Mouse (Mus musculus): ENCODE measurements around the gene Kcnmb3. TPM values are rescaled to one million over a fixed set of nuclear protein-coding genes. Genes with fewer than 3 reads are reported as not detected.
"Not testable (repeated sequence)": the region's sequence is repeated elsewhere in the genome, so short reads cannot be mapped to it uniquely, and the experiment has no call there.

Gene Kcnmb3
- polyA plus RNA-seq, 2 experiments, result not detected

DNA sequence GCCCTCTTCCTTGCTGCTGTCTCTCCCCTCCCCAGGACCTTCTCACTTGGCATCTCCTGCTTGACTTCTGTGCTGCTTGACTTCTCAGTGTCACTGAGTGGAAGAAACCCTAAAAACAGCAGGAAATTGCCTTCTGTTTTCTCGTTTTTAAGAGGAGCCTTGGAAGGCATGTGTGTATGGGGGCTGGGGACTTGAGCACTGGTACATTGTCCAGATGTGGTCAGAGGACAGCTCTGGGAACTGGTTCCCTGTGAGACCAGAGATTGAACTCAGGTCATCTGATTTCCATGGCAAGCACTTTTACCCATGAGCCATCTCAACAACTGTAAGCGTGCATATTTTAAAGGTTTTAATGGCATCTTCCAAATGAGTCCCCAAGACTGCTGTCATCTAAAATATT lies 58.0 kb downstream of the Kcnmb3 start:
- no peak for DNase-seq (ENCODE audit: low read depth in 3 of 3, low spot score in 3 of 3)
- TF ChIP-seq CTCF (IDR thresholded peaks at IDR 0.05; ENCODE audit: low read depth) (no peak), EP300 (IDR thresholded peaks at IDR 0.05; ENCODE audit: low read depth) (no peak)

DNA sequence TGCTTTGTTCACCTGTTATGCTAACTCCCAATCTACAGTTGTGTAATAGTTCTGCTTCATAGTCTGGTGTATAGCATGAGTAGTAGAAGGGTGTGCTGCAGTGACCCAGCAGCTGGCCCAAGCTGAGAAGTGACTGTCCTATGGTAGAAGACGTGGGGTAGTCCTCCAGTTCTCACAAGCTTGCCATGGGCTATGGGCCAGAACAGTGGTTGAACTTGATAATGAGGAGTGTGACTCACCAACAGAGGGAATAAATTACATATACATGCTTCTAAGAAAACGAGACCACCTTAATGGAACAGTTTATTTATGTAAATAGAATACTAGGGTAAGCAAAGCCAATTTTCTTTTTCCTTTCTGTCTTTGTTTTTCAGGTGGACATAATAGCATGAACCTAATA lies 61.6 kb downstream of the Kcnmb3 start:
- Histone ChIP-seq H3K27ac (no peak overlapping the region), H3K4me3 (ENCODE audit: insufficient read depth in 1 of 2, low read depth in 2 of 2, low read length in 2 of 2) (no peak overlapping the region), H3K27me3 (ENCODE audit: control insufficient read depth, insufficient read depth, low read length) (no peaks in the 10 kb centered on the region), H3K36me3 (replicated peaks; ENCODE audit: control insufficient read depth, insufficient read depth, low read depth) (no peaks in the 10 kb centered on the region), H3K4me1 (replicated peaks; ENCODE audit: control insufficient read depth in 2 of 2, insufficient read depth in 2 of 2, low read length in 1 of 2) (no peaks in the 10 kb centered on the region), H3K4me2 (ENCODE audit: low read depth) (no peak overlapping the region), H3K9me3 (ENCODE audit: control insufficient read depth, low read length) (no peaks in the 10 kb centered on the region), H3K9ac (replicated peaks) (no peak overlapping the region)
- WGBS (ENCODE audit: insufficient replicate concordance), result 52% methylated on average over 2 of the region's 2 CpGs
- ATAC-seq (ENCODE audit: insufficient read depth), result no peak
- TF ChIP-seq CTCF (IDR thresholded peaks at IDR 0.05; ENCODE audit: low read depth) (no peak), EP300 (IDR thresholded peaks at IDR 0.05; ENCODE audit: low read depth) (no peak)
- DNase-seq (ENCODE audit: low read depth in 3 of 3, low spot score in 3 of 3), result no peak

More for the DNA sequence above, 58.0 kb downstream of the Kcnmb3 start:
- Histone ChIP-seq H3K9me3 (ENCODE audit: control insufficient read depth, low read length) (no peaks in the 10 kb centered on the region), H3K9ac (replicated peaks) (no peak overlapping the region), H3K4me1 (replicated peaks; ENCODE audit: control insufficient read depth in 2 of 2, insufficient read depth in 2 of 2, low read length in 1 of 2) (no peaks in the 10 kb centered on the region), H3K4me3 (ENCODE audit: insufficient read depth in 1 of 2, low read depth in 2 of 2, low read length in 2 of 2) (no peak overlapping the region), H3K27ac (no peak overlapping the region), H3K36me3 (replicated peaks; ENCODE audit: control insufficient read depth, insufficient read depth, low read depth) (peaks cover 15% of the 10 kb centered on the region), H3K27me3 (ENCODE audit: control insufficient read depth, insufficient read depth, low read length) (no peaks in the 10 kb centered on the region), H3K4me2 (ENCODE audit: low read depth) (no peak overlapping the region)
- ATAC-seq (ENCODE audit: insufficient read depth), result no peak
- 56% methylated on average over 2 of the region's 2 CpGs for WGBS (ENCODE audit: insufficient replicate concordance)

DNA sequence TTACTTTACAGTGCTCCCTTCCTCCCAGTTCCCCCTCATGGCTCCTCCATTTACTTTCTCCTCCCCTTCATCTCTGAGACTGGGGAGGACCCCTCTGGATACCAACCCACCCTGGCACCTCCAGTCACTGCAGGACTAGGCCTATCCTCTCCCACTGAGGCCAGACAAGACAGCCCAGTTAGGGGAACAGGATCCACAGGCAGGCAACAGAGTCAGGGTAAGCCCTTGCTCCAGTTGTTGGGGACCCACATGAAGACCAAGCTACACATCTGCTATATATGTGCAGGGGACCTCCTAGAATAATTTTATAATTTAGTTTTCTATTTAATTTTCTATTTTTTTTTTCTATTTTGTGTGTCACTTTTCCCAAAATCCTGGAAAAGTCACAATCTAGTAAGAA lies 62.7 kb downstream of the Kcnmb3 start:
- not testable (repeated sequence) for H3K27ac ChIP-seq; H3K4me1 ChIP-seq (replicated peaks; ENCODE audit: control insufficient read depth in 2 of 2, insufficient read depth in 2 of 2, low read length in 1 of 2); ATAC-seq (ENCODE audit: insufficient read depth); H3K27me3 ChIP-seq (ENCODE audit: control insufficient read depth, insufficient read depth, low read length); DNase-seq (ENCODE audit: low read depth in 3 of 3, low spot score in 3 of 3); H3K4me2 ChIP-seq (ENCODE audit: low read depth); H3K9me3 ChIP-seq (ENCODE audit: control insufficient read depth, low read length); H3K9ac ChIP-seq (replicated peaks); H3K36me3 ChIP-seq (replicated peaks; ENCODE audit: control insufficient read depth, insufficient read depth, low read depth); H3K4me3 ChIP-seq (ENCODE audit: insufficient read depth in 1 of 2, low read depth in 2 of 2, low read length in 2 of 2)

DNA sequence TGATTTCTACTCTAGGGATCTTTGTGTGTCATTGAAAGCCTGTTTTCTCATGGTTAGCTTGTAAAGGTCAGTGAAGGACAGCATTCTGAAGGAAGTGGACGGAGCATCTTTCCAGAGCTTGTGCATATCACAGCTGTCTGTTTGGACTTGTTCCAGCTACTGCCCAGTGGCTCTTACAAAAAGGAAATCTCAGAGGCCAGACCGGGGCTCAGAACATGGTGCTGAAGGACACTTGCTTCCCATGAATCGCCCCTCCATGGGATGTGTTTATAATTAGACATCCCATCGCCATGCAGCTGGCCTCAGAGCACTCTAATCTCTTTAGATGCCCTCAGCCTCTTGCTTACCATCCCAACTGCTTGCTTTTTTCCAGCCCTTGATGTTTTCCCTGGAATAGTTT lies 63.1 kb downstream of the Kcnmb3 start:
- WGBS (ENCODE audit: insufficient replicate concordance), result 79% methylated on average over 4 of the region's 4 CpGs

DNA sequence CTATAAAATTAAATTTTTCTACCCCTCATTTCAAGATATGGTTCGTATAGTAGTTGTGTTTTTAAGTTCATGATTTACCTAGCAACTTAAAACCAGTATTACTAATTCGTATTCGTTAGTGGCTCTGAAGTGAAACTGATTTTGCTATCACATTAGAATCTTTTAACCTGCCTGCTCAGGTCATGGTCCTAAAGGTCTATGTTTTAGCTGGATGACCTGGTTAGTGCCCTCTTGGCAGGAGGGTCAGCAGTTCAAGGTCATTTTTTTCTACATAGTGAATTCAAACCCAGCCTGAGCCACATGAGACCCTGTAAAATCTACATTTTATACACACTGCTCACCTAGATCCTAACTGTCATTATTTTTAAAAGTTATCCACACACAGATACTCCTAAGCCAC lies 63.7 kb downstream of the Kcnmb3 start:
- Histone ChIP-seq H3K4me1 (replicated peaks; ENCODE audit: control insufficient read depth in 2 of 2, insufficient read depth in 2 of 2, low read length in 1 of 2) (no peaks in the 10 kb centered on the region), H3K4me2 (ENCODE audit: low read depth) (no peak overlapping the region), H3K36me3 (replicated peaks; ENCODE audit: control insufficient read depth, insufficient read depth, low read depth) (no peaks in the 10 kb centered on the region), H3K9ac (replicated peaks) (no peak overlapping the region), H3K27me3 (ENCODE audit: control insufficient read depth, insufficient read depth, low read length) (no peaks in the 10 kb centered on the region), H3K9me3 (ENCODE audit: control insufficient read depth, low read length) (no peaks in the 10 kb centered on the region), H3K27ac (no peak overlapping the region), H3K4me3 (ENCODE audit: insufficient read depth in 1 of 2, low read depth in 2 of 2, low read length in 2 of 2) (no peak overlapping the region)
- no peak for ATAC-seq (ENCODE audit: insufficient read depth)
- no peak for DNase-seq (ENCODE audit: low read depth in 3 of 3, low spot score in 3 of 3)
- 67% methylated on average over 3 of the region's 3 CpGs for WGBS (ENCODE audit: insufficient replicate concordance)
- no peak for TF ChIP-seq EP300 (IDR thresholded peaks at IDR 0.05; ENCODE audit: low read depth)
- TF ChIP-seq CTCF (IDR thresholded peaks at IDR 0.05; ENCODE audit: low read depth), result no peak

More for the DNA sequence above, 63.1 kb downstream of the Kcnmb3 start:
- no peaks in the 10 kb centered on the region for H3K4me1 ChIP-seq (replicated peaks; ENCODE audit: control insufficient read depth in 2 of 2, insufficient read depth in 2 of 2, low read length in 1 of 2)
- H3K27me3 ChIP-seq (ENCODE audit: control insufficient read depth, insufficient read depth, low read length), result no peaks in the 10 kb centered on the region
- no peaks in the 10 kb centered on the region for H3K9me3 ChIP-seq (ENCODE audit: control insufficient read depth, low read length)
- DNase-seq (ENCODE audit: low read depth in 3 of 3, low spot score in 3 of 3) (no peak), ATAC-seq (ENCODE audit: insufficient read depth) (no peak)
- H3K27ac ChIP-seq, result no peak overlapping the region
- no peak overlapping the region for H3K4me3 ChIP-seq (ENCODE audit: insufficient read depth in 1 of 2, low read depth in 2 of 2, low read length in 2 of 2)
- H3K36me3 ChIP-seq (replicated peaks; ENCODE audit: control insufficient read depth, insufficient read depth, low read depth), result no peaks in the 10 kb centered on the region
- no peak overlapping the region for H3K4me2 ChIP-seq (ENCODE audit: low read depth)
- no peak overlapping the region for H3K9ac ChIP-seq (replicated peaks)
- no peak for TF ChIP-seq CTCF (IDR thresholded peaks at IDR 0.05; ENCODE audit: low read depth)
- no peak for TF ChIP-seq EP300 (IDR thresholded peaks at IDR 0.05; ENCODE audit: low read depth)

DNA sequence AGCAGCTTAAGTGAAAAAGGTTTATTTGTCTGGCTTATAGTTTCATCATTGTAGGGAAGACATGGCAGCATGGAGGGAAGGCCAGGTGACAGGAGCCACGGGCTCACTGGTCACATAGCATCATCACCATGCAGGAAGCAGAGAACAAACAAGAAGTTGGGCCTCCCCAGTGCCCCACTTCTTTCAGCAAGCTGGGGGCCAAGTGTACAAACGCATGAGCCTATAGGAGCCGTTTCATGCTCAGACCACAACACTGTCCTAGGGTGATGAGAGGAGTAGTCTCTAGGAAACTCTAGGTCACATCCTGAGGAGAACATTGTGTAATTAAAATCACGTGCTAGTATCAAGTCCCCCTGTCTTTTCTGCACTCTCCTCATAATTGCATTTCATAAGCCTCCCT lies 64.3 kb downstream of the Kcnmb3 start:
- no peaks in the 10 kb centered on the region for H3K4me1 ChIP-seq (replicated peaks; ENCODE audit: control insufficient read depth in 2 of 2, insufficient read depth in 2 of 2, low read length in 1 of 2)

More for the DNA sequence above, 64.3 kb downstream of the Kcnmb3 start:
- no peak overlapping the region for H3K4me3 ChIP-seq (ENCODE audit: insufficient read depth in 1 of 2, low read depth in 2 of 2, low read length in 2 of 2)
- H3K4me2 ChIP-seq (ENCODE audit: low read depth), result no peak overlapping the region
- DNase-seq (ENCODE audit: low read depth in 3 of 3, low spot score in 3 of 3) (no peak), ATAC-seq (ENCODE audit: insufficient read depth) (no peak)
- no peak overlapping the region for H3K9ac ChIP-seq (replicated peaks)
- no peaks in the 10 kb centered on the region for H3K36me3 ChIP-seq (replicated peaks; ENCODE audit: control insufficient read depth, insufficient read depth, low read depth)
- no peaks in the 10 kb centered on the region for H3K27me3 ChIP-seq (ENCODE audit: control insufficient read depth, insufficient read depth, low read length)
- WGBS (ENCODE audit: insufficient replicate concordance), result 67% methylated on average over 4 of the region's 4 CpGs
- no peaks in the 10 kb centered on the region for H3K9me3 ChIP-seq (ENCODE audit: control insufficient read depth, low read length)
- TF ChIP-seq CTCF (IDR thresholded peaks at IDR 0.05; ENCODE audit: low read depth) (no peak), EP300 (IDR thresholded peaks at IDR 0.05; ENCODE audit: low read depth) (no peak)
- H3K27ac ChIP-seq, result no peak overlapping the region

Other genes with a start within 250 kb of the Kcnmb3 start
- gene Zmat3, start 126.2 kb downstream of the Kcnmb3 start, polyA plus RNA-seq (2012; rRNA removed), result 0.62 and 0.74 TPM in 2 replicates
- gene Zmat3, start 126.2 kb downstream of the Kcnmb3 start, polyA plus RNA-seq (2014; fragmentation: Nextera tagmentation; extraction: Ambion mirVana), result 0.42 and 0.43 TPM in 2 replicates
- 3.2 and 4.2 TPM in 2 replicates for gene Pik3ca, start 94.6 kb downstream of the Kcnmb3 start, polyA plus RNA-seq (2012; rRNA removed)
- 3.5 and 6.1 TPM in 2 replicates for gene Pik3ca, start 94.6 kb downstream of the Kcnmb3 start, polyA plus RNA-seq (2014; fragmentation: Nextera tagmentation; extraction: Ambion mirVana)
- 14.5 and 18.5 TPM in 2 replicates for gene Zfp639, start 18.0 kb upstream of the Kcnmb3 start, polyA plus RNA-seq (2012; rRNA removed)
- 18.8 and 20.4 TPM in 2 replicates for gene Zfp639, start 18.0 kb upstream of the Kcnmb3 start, polyA plus RNA-seq (2014; fragmentation: Nextera tagmentation; extraction: Ambion mirVana)
- gene Mfn1, start 37.2 kb upstream of the Kcnmb3 start, polyA plus RNA-seq (2012; rRNA removed), result 6.4 and 8.6 TPM in 2 replicates
- gene Mfn1, start 37.2 kb upstream of the Kcnmb3 start, polyA plus RNA-seq (2014; fragmentation: Nextera tagmentation; extraction: Ambion mirVana), result 11.0 and 12.6 TPM in 2 replicates
- gene Gnb4, start 124.4 kb upstream of the Kcnmb3 start, polyA plus RNA-seq (2012; rRNA removed), result 3.2 and 4.1 TPM in 2 replicates
- 6.9 and 8.8 TPM in 2 replicates for gene Gnb4, start 124.4 kb upstream of the Kcnmb3 start, polyA plus RNA-seq (2014; fragmentation: Nextera tagmentation; extraction: Ambion mirVana)
- gene Actl6a, start 214.1 kb upstream of the Kcnmb3 start, polyA plus RNA-seq (2012; rRNA removed), result 25.4 and 31.0 TPM in 2 replicates
- 73.7 and 79.8 TPM in 2 replicates for gene Actl6a, start 214.1 kb upstream of the Kcnmb3 start, polyA plus RNA-seq (2014; fragmentation: Nextera tagmentation; extraction: Ambion mirVana)
- gene Ndufb5, start 244.8 kb upstream of the Kcnmb3 start, polyA plus RNA-seq (2012; rRNA removed), result 90.6 and 112 TPM in 2 replicates
- 157 and 163 TPM in 2 replicates for gene Ndufb5, start 244.8 kb upstream of the Kcnmb3 start, polyA plus RNA-seq (2014; fragmentation: Nextera tagmentation; extraction: Ambion mirVana)
- 5.5 and 8.4 TPM in 2 replicates for gene Mrpl47, start 245.4 kb upstream of the Kcnmb3 start, polyA plus RNA-seq (2012; rRNA removed)
- gene Mrpl47, start 245.4 kb upstream of the Kcnmb3 start, polyA plus RNA-seq (2014; fragmentation: Nextera tagmentation; extraction: Ambion mirVana), result 24.0 and 24.7 TPM in 2 replicates

Data from liver, embryonic 14.5 days (tissue).